Mouse (Mus musculus): ENCODE measurements around the gene Cyp2f2.

- TF ChIP-seq CTCF (IDR thresholded peaks at IDR 0.05; ENCODE audit: low read depth, low read length) (no peak), POLR2A (IDR thresholded peaks at IDR 0.05; ENCODE audit: insufficient read depth, low read length) (no peak)
Measured at GRCm38 (mm10) chr7:27132588-27132987, 12.9 kb downstream of the Cyp2f2 start.
